Mouse (Mus musculus) lung, embryonic 14.5 days (tissue): ENCODE results near the gene Dgki. TPM values are rescaled to one million over a fixed set of nuclear protein-coding genes. Genes with fewer than 3 reads are reported as not detected.

Experiments
- ATAC-seq: fragments of 200-750 bp; cut with Nextera tagmentation; 2 replicates; pipeline ENCODE4 v1.8.0; 2017; ENCODE audit warnings: mild to moderate bottlenecking, moderate TSS enrichment, moderate library complexity; ENCODE audit not compliant: insufficient read depth
- DNase-seq: peaks from one replicate; pipeline ENCODE4 v3.0.0-alpha.2; 2015
- H3K27ac ChIP-seq: fragments of 300-500 bp; sonication (generic); 2 replicates; pipeline ENCODE4 v1.5.1; 2014; ENCODE audit warnings: low read depth, mild to moderate bottlenecking, moderate library complexity
- H3K27me3 ChIP-seq: fragments of 300-500 bp; sonication (generic); 2 replicates; pipeline ENCODE4 v1.6.1; 2014; ENCODE audit warnings: low read length, control low read depth; ENCODE audit not compliant: insufficient read depth
- H3K36me3 ChIP-seq: fragments of 300-500 bp; sonication (generic); 2 replicates; pipeline ENCODE4 v1.6.1; 2014; ENCODE audit warnings: control low read depth; ENCODE audit not compliant: insufficient read depth
- H3K4me1 ChIP-seq: fragments of 300-500 bp; sonication (generic); 2 replicates; pipeline ENCODE4 v1.6.1; 2014; ENCODE audit warnings: antibody characterized with exemption, control low read depth; ENCODE audit not compliant: insufficient read depth
- H3K4me2 ChIP-seq: fragments of 300-500 bp; sonication (generic); 2 replicates; pipeline ENCODE4 v1.6.1; 2014; ENCODE audit warnings: mild to moderate bottlenecking
- H3K4me3 ChIP-seq: fragments of 300-500 bp; sonication (generic); 2 replicates; pipeline ENCODE4 v1.5.1; 2014; ENCODE audit warnings: low read depth, low read length
- H3K9ac ChIP-seq: fragments of 300-500 bp; sonication (generic); 2 replicates; pipeline ENCODE4 v1.6.1; 2014
- H3K9me3 ChIP-seq: fragments of 300-500 bp; sonication (generic); 2 replicates; pipeline ENCODE4 v1.6.1; 2016; ENCODE audit warnings: low read depth, low read length, control low read depth
- CTCF ChIP-seq: IDR thresholded peaks from 2 replicates; pipeline ENCODE4 v1.5.1; 2016; ENCODE audit warnings: antibody characterized with exemption, low read depth
- WGBS: fragments of 180-500 bp; shearing (Covaris S2); extraction: QIAGEN DNeasy Blood & Tissue Kit; methylation state at CpG from one replicate; pipeline ENCODE4 v1.1.7; 2014; 5-methylcytosine and 5-hydroxymethylcytosine counted together
- polyA plus RNA-seq: library from polyadenylated mRNA; unstranded; fragments of >200 nt; fragmentation: Nextera tagmentation; extraction: Ambion mirVana; gene quantifications from 2 replicates; pipeline ENCODE4 v1.2.1, GENCODE M21; 2014

The Dgki gene
- polyA plus RNA-seq, 1 experiment from 2014 or later = 0.46 TPM

DNA sequence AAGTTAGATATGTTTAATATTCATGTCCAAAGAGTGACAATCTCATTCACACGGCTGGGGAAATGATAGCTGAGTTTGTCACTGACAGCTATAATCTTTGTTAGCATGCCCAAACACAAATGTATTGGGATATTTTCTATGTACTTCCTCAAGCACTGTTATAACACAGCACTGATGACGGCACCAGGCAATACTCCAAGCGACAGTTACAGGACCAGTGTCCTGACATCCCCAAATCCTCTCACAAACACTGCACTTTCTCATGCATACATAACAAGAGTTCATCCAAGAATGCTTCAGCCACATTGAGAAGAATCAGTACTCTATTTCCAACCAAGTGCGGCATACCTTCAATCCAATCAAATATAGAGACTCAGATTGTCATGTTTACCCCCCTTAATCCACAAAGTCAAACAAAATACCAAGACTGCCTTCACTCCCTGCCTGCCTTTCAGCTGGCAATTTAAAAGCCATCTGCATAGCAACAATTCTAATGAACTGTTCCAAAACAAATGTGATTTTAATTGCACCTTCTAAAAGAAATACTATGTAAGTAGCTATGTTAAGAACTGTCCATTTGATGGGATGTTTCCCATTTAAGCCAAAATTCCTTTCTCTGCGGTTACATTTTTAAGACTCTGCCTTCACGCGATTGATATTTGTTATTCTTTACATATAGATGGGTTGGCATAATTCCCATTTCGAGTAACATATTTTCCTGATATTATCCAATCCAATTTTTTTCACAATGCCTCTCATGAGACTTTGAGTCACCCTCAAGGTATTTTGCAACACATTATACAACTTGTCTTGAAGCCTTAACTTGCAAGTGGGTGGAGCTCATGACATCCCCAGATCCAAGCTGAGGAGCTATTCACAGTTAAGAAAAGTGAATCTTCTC lies 273.4 kb downstream of the Dgki start:
- Histone ChIP-seq H3K27ac (peak overlapping the region; percentile 54; the same call in 1 of the 2 replicates), H3K4me2 (no peak overlapping the region), H3K27me3 (no peaks in the 10 kb centered on the region), H3K9me3 (no peaks in the 10 kb centered on the region), H3K4me3 (no peak overlapping the region), H3K9ac (no peak overlapping the region), H3K4me1 (0 out of 2 replicates have a peak, but pooled peaks cover 5% of the 10 kb centered on the region), H3K36me3 (no peaks in the 10 kb centered on the region)
- WGBS = 36% methylated on average over 8 of the region's 8 CpGs
- DNase-seq = peak; percentile 84
- no peak for TF ChIP-seq CTCF
- peak; percentile 69; the same call in 1 of the 2 replicates for ATAC-seq

GRCm38 (mm10) chr6:37016046-37016445 lies 283.9 kb downstream of the Dgki start:
- Histone ChIP-seq H3K9ac (no peak overlapping the region), H3K9me3 (no peaks in the 10 kb centered on the region), H3K36me3 (no peaks in the 10 kb centered on the region), H3K4me2 (no peak overlapping the region), H3K27me3 (no peaks in the 10 kb centered on the region), H3K4me3 (no peak overlapping the region), H3K4me1 (0 out of 2 replicates have a peak, but pooled peaks cover 6% of the 10 kb centered on the region), H3K27ac (no peak overlapping the region)
- no peak for TF ChIP-seq CTCF
- DNase-seq (no peak), ATAC-seq (no peak; the same call in 1 of the 2 replicates)

DNA sequence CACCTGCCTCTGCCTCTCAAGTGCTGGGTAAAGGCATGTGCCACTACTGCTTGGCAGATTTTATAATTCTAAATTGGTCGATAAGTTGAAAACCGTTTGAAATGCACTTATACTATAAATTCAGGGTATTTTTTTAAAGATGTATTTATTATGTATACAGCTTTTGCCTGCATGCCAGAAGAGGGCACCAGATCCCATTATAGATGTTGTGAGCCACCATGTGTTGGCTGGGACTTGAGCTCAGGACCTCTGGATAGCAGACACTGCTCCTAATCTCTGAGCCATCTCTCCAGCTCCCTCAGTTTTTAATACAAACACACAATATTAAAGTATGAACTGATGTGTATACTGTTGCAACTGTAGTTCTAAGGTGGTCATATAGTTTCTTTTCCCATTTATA lies 288.4 kb downstream of the Dgki start:
- peak; percentile 42 for TF ChIP-seq CTCF
- 82% methylated on average over 2 of the region's 2 CpGs for WGBS

GRCm38 (mm10) chr6:37007573-37007972 lies 292.4 kb downstream of the Dgki start:
- WGBS = 35% methylated on average over 4 of the region's 4 CpGs
- TF ChIP-seq CTCF = no peak
- DNase-seq = no peak

More for the DNA sequence above, 288.4 kb downstream of the Dgki start:
- ATAC-seq (no peak), DNase-seq (peak; percentile 46)
- Histone ChIP-seq H3K4me2 (no peak overlapping the region), H3K9me3 (no peaks in the 10 kb centered on the region), H3K4me3 (no peak overlapping the region), H3K9ac (no peak overlapping the region), H3K27ac (no peak overlapping the region), H3K36me3 (no peaks in the 10 kb centered on the region), H3K4me1 (0 out of 2 replicates have a peak, but pooled peaks cover 4% of the 10 kb centered on the region), H3K27me3 (no peaks in the 10 kb centered on the region)

DNA sequence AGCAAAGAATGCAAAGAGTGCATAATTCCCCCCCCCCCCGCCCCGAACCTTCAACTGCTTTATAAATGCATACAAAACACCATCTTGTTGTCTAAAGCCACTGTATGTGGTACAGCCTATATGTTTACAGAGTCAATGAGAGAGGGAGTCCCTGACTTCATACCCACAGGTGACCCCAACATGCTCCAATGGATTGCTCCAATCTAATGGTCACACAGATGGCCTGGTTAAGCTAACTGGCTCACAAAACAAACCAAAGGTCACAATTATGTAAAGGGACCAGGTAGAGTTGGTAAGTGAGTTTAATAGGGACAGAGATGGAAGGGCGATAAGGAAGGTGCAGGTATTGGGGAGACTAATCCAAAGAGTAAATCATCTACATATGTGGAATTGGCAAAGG lies 295.1 kb downstream of the Dgki start:
- Histone ChIP-seq H3K9ac (no peak overlapping the region), H3K4me3 (no peak overlapping the region), H3K36me3 (no peaks in the 10 kb centered on the region), H3K4me2 (no peak overlapping the region), H3K27ac (no peak overlapping the region), H3K4me1 (no peaks in the 10 kb centered on the region), H3K9me3 (no peaks in the 10 kb centered on the region), H3K27me3 (no peaks in the 10 kb centered on the region)
- WGBS = 83% methylated on average over 3 of the region's 3 CpGs
- no peak for TF ChIP-seq CTCF
- no peak for DNase-seq
- no peak for ATAC-seq

More at GRCm38 (mm10) chr6:37007573-37007972, 292.4 kb downstream of the Dgki start:
- Histone ChIP-seq H3K9ac (no peak overlapping the region), H3K4me2 (no peak overlapping the region), H3K4me1 (no peaks in the 10 kb centered on the region), H3K27me3 (no peaks in the 10 kb centered on the region), H3K9me3 (no peaks in the 10 kb centered on the region), H3K36me3 (no peaks in the 10 kb centered on the region), H3K27ac (no peak overlapping the region), H3K4me3 (no peak overlapping the region)
- no peak for ATAC-seq

DNA sequence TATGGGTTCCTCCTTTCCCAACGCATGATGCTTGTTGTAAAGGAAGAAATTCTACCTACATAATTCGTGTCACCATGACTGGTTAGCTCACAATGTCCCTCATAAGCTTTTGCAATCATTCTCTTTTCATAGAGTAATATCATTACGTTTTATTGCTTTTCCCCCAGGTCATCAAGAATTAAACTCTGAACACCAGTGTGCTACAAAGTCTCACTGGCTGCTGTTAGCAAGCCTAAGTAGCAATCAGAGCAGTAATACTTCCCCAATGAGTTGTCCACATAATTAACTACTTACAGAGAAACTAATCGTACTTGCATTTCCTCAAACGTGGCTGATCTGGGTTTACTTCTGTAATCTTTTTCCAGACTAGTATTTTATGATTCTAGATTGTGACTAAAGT lies 296.7 kb downstream of the Dgki start:
- Histone ChIP-seq H3K27me3 (no peaks in the 10 kb centered on the region), H3K9ac (no peak overlapping the region), H3K4me2 (no peak overlapping the region), H3K9me3 (no peaks in the 10 kb centered on the region), H3K4me1 (no peaks in the 10 kb centered on the region), H3K4me3 (no peak overlapping the region), H3K27ac (no peak overlapping the region), H3K36me3 (no peaks in the 10 kb centered on the region)
- WGBS = 76% methylated on average over 5 of the region's 5 CpGs
- ATAC-seq (no peak), DNase-seq (no peak)
- TF ChIP-seq CTCF = no peak

- Histone ChIP-seq H3K9ac (no peak overlapping the region), H3K27me3 (no peaks in the 10 kb centered on the region), H3K4me2 (no peak overlapping the region), H3K9me3 (no peaks in the 10 kb centered on the region), H3K4me1 (no peaks in the 10 kb centered on the region), H3K36me3 (no peaks in the 10 kb centered on the region), H3K4me3 (no peak overlapping the region), H3K27ac (no peak overlapping the region)
- WGBS = 77% methylated on average over 10 of the region's 10 CpGs
- ATAC-seq (no peak), DNase-seq (peak; percentile 5)
- TF ChIP-seq CTCF = no peak
Observed at GRCm38 (mm10) chr6:36998942-36999341, 301.0 kb downstream of the Dgki start.
